Mouse (Mus musculus) lung, embryonic 16.5 days (tissue): ENCODE measurements at regions not wholly inside any gene's neighbourhood (a gene's known extent, or its start where the extent isn't known, plus 50 kb on each side); places are given as distances from the start of the nearest gene placed in this dataset.
"Not testable (repeated sequence)": the region's sequence is repeated elsewhere in the genome, so short reads cannot be mapped to it uniquely, and the experiment has no call there.

Source experiments
- ATAC-seq: fragments of 200-750 bp; cut with Nextera tagmentation; 2 replicates; pipeline ENCODE4 v1.8.0; 2017; ENCODE audit warnings: low read depth, mild to moderate bottlenecking, moderate library complexity
- H3K27ac ChIP-seq: fragments of 300-500 bp; sonication (generic); 2 replicates; pipeline ENCODE4 v1.5.1; 2014; ENCODE audit warnings: mild to moderate bottlenecking, control low read depth, low read length
- H3K27me3 ChIP-seq: fragments of 300-500 bp; sonication (generic); 2 replicates; pipeline ENCODE4 v1.6.1; 2014; ENCODE audit warnings: low read depth, low read length, mixed read lengths; ENCODE audit not compliant: control insufficient read depth, insufficient read depth
- H3K36me3 ChIP-seq: fragments of 300-500 bp; sonication (generic); 2 replicates; pipeline ENCODE4 v1.6.1; 2014; ENCODE audit warnings: low read length; ENCODE audit not compliant: control insufficient read depth, insufficient read depth
- H3K4me1 ChIP-seq: fragments of 300-500 bp; sonication (generic); replicated peaks from 2 replicates; pipeline ENCODE4 v1.6.1; 2014; ENCODE audit warnings: low read length, mixed read lengths; ENCODE audit not compliant: control insufficient read depth, insufficient read depth
- H3K4me2 ChIP-seq: fragments of 300-500 bp; sonication (generic); 2 replicates; pipeline ENCODE4 v1.6.1; 2014; ENCODE audit warnings: low read depth, low read length, control low read depth
- H3K4me3 ChIP-seq: fragments of 300-500 bp; sonication (generic); 2 replicates; pipeline ENCODE4 v1.5.1; 2014; ENCODE audit warnings: mild to moderate bottlenecking, low read length, control low read depth
- H3K9ac ChIP-seq: fragments of 300-500 bp; sonication (generic); 2 replicates; pipeline ENCODE4 v1.6.1; 2014; ENCODE audit warnings: low read length, control low read depth
- H3K9me3 ChIP-seq: fragments of 300-500 bp; sonication (generic); 2 replicates; pipeline ENCODE4 v1.6.1; 2016; ENCODE audit warnings: low read length; ENCODE audit not compliant: control insufficient read depth
- WGBS: fragments of 180-500 bp; shearing (Covaris S2); extraction: QIAGEN DNeasy Blood & Tissue Kit; methylation state at CpG from one replicate; pipeline ENCODE4 v1.1.7; 2014; 5-methylcytosine and 5-hydroxymethylcytosine counted together

- WGBS = 40% methylated on average over 2 of the region's 2 CpGs
- peak; percentile 74 for ATAC-seq
- H3K4me2 ChIP-seq = no peak overlapping the region
Measured at GRCm38 (mm10) chr3:38275321-38275720, 209.3 kb downstream of the Ankrd50 start.

GRCm38 (mm10) chr3:38270742-38271141 is 213.9 kb downstream of the Ankrd50 start:
- peaks cover 2% of the 10 kb centered on the region; the same call in 1 of the 2 replicates for H3K4me1 ChIP-seq
- ATAC-seq = no peak
- no peaks in the 10 kb centered on the region for H3K27me3 ChIP-seq
- no peak overlapping the region for H3K9ac ChIP-seq
- no peaks in the 10 kb centered on the region for H3K9me3 ChIP-seq
- 34% methylated on average over 6 of the region's 6 CpGs for WGBS
- H3K36me3 ChIP-seq = no peaks in the 10 kb centered on the region
- H3K27ac ChIP-seq = no peak overlapping the region
- no peak overlapping the region for H3K4me2 ChIP-seq
- H3K4me3 ChIP-seq = no peak overlapping the region

More at GRCm38 (mm10) chr3:38275321-38275720, 209.3 kb downstream of the Ankrd50 start:
- no peak overlapping the region for H3K4me3 ChIP-seq
- no peaks in the 10 kb centered on the region for H3K27me3 ChIP-seq
- peaks cover 2% of the 10 kb centered on the region; the same call in 1 of the 2 replicates for H3K4me1 ChIP-seq
- H3K9me3 ChIP-seq = no peaks in the 10 kb centered on the region
- no peaks in the 10 kb centered on the region for H3K36me3 ChIP-seq
- H3K27ac ChIP-seq = peak overlapping the region; percentile 72
- no peak overlapping the region for H3K9ac ChIP-seq

- no peaks in the 10 kb centered on the region for H3K27me3 ChIP-seq
- 91% methylated on average over 7 of the region's 7 CpGs for WGBS
- H3K9me3 ChIP-seq = no peaks in the 10 kb centered on the region
Measured at GRCm38 (mm10) chr3:38268226-38268625, 216.4 kb downstream of the Ankrd50 start.

GRCm38 (mm10) chr3:38263261-38264141 is 221.1 kb downstream of the Ankrd50 start:
- 55% methylated on average over 16 of the region's 16 CpGs for WGBS
- no peaks in the 10 kb centered on the region for H3K27me3 ChIP-seq

More at GRCm38 (mm10) chr3:38268226-38268625, 216.4 kb downstream of the Ankrd50 start:
- no peak overlapping the region for H3K4me3 ChIP-seq
- no peaks in the 10 kb centered on the region for H3K36me3 ChIP-seq
- no peak for ATAC-seq
- H3K9ac ChIP-seq = no peak overlapping the region
- no peak overlapping the region for H3K27ac ChIP-seq
- H3K4me1 ChIP-seq = no peaks in the 10 kb centered on the region
- no peak overlapping the region for H3K4me2 ChIP-seq

GRCm38 (mm10) chr3:38261326-38262075 is 223.1 kb downstream of the Ankrd50 start:
- H3K4me2 ChIP-seq = no peak overlapping the region
- no peaks in the 10 kb centered on the region for H3K36me3 ChIP-seq
- peaks cover 2% of the 10 kb centered on the region; the same call in 1 of the 2 replicates for H3K9me3 ChIP-seq
- no peak overlapping the region for H3K9ac ChIP-seq
- H3K4me1 ChIP-seq = no peaks in the 10 kb centered on the region; the same call in 1 of the 2 replicates
- WGBS = 77% methylated on average over 11 of the region's 11 CpGs
- H3K27ac ChIP-seq = no peak overlapping the region
- no peak for ATAC-seq
- H3K27me3 ChIP-seq = no peaks in the 10 kb centered on the region
- no peak overlapping the region for H3K4me3 ChIP-seq

More at GRCm38 (mm10) chr3:38263261-38264141, 221.1 kb downstream of the Ankrd50 start:
- H3K4me3 ChIP-seq = no peak overlapping the region
- ATAC-seq = no peak
- no peak overlapping the region for H3K9ac ChIP-seq
- no peak overlapping the region for H3K4me2 ChIP-seq
- H3K27ac ChIP-seq = no peak overlapping the region
- H3K4me1 ChIP-seq = no peaks in the 10 kb centered on the region; the same call in 1 of the 2 replicates
- peaks cover 2% of the 10 kb centered on the region; the same call in 1 of the 2 replicates for H3K9me3 ChIP-seq
- H3K36me3 ChIP-seq = no peaks in the 10 kb centered on the region

- H3K4me2 ChIP-seq, H3K9me3 ChIP-seq, H3K27me3 ChIP-seq, H3K4me1 ChIP-seq, H3K9ac ChIP-seq, ATAC-seq, H3K4me3 ChIP-seq, H3K27ac ChIP-seq, H3K36me3 ChIP-seq: not testable (repeated sequence)
- 95% methylated on average over 8 of the region's 8 CpGs for WGBS
Measured at GRCm38 (mm10) chr3:38259223-38259622, 225.4 kb downstream of the Ankrd50 start.

GRCm38 (mm10) chr3:38257843-38258290 is 226.8 kb downstream of the Ankrd50 start:
- no peak overlapping the region for H3K9ac ChIP-seq
- H3K27ac ChIP-seq = no peak overlapping the region
- H3K9me3 ChIP-seq = peaks cover 5% of the 10 kb centered on the region; the same call in 1 of the 2 replicates
- H3K4me1 ChIP-seq = no peaks in the 10 kb centered on the region; the same call in 1 of the 2 replicates
- WGBS = 48% methylated on average over 14 of the region's 14 CpGs
- ATAC-seq = no peak
- no peak overlapping the region for H3K4me3 ChIP-seq
- no peak overlapping the region for H3K4me2 ChIP-seq
- no peaks in the 10 kb centered on the region for H3K27me3 ChIP-seq
- no peaks in the 10 kb centered on the region for H3K36me3 ChIP-seq

- no peak for ATAC-seq
- H3K9ac ChIP-seq = no peak overlapping the region
Measured at GRCm38 (mm10) chr3:38257076-38257842, 227.4 kb downstream of the Ankrd50 start.

More at GRCm38 (mm10) chr3:38257076-38257842, 227.4 kb downstream of the Ankrd50 start:
- Histone ChIP-seq H3K27me3 (no peaks in the 10 kb centered on the region), H3K9me3 (peaks cover 5% of the 10 kb centered on the region; the same call in 1 of the 2 replicates), H3K27ac (no peak overlapping the region), H3K36me3 (no peaks in the 10 kb centered on the region), H3K4me2 (no peak overlapping the region), H3K4me3 (no peak overlapping the region), H3K4me1 (no peaks in the 10 kb centered on the region; the same call in 1 of the 2 replicates)
- WGBS = 48% methylated on average over 14 of the region's 14 CpGs
